Mouse (Mus musculus) heart, adult 2 months (tissue): ENCODE measurements at regions not wholly inside any gene's neighbourhood (a gene's known extent, or its start where the extent isn't known, plus 50 kb on each side); places are given as distances from the start of the nearest gene placed in this dataset.

Source experiments
- DNase-seq, 2 experiments: peaks; one replicate each; pipeline ENCODE4 v3.0.0; 2021
- H3K27ac ChIP-seq: fragments of 200-600 bp; 2 replicates; pipeline ENCODE4 v1.8.1; 2022
- H3K27me3 ChIP-seq: fragments of 200-500 bp; 2 replicates; pipeline ENCODE4 v1.6.1; 2012; ENCODE audit warnings: mild to moderate bottlenecking, low read length, inconsistent platforms, mixed read lengths; ENCODE audit not compliant: control insufficient read depth, insufficient read depth
- H3K36me3 ChIP-seq: fragments of 200-500 bp; 2 replicates; pipeline ENCODE4 v1.6.1; 2012; ENCODE audit warnings: low read length, inconsistent platforms; ENCODE audit not compliant: control insufficient read depth, insufficient read depth
- H3K4me1 ChIP-seq: fragments of 200-500 bp; 2 replicates; pipeline ENCODE4 v1.6.1; 2011; ENCODE audit warnings: low read length; ENCODE audit not compliant: control insufficient read depth, insufficient read depth
- H3K4me3 ChIP-seq: fragments of 200-600 bp; 2 replicates; pipeline ENCODE4 v1.8.1; 2022
- H3K79me2 ChIP-seq: fragments of 200-500 bp; replicated peaks from 2 replicates; pipeline ENCODE4 v1.6.1; 2012; ENCODE audit warnings: mild to moderate bottlenecking, inconsistent platforms, low read length, moderate library complexity, mixed read lengths; ENCODE audit not compliant: control insufficient read depth, insufficient read depth
- H3K9ac ChIP-seq: fragments of 200-500 bp; 2 replicates; pipeline ENCODE4 v1.6.1; 2012; ENCODE audit warnings: low read depth, mild to moderate bottlenecking, control low read depth, inconsistent platforms, low read length, mixed read lengths
- CTCF ChIP-seq: fragments of 200-600 bp; IDR thresholded peaks from 2 replicates; pipeline ENCODE4 v1.8.1; 2022; ENCODE audit warnings: antibody characterized with exemption, mild to moderate bottlenecking, moderate library complexity
- EP300 ChIP-seq: fragments of 200-500 bp; IDR thresholded peaks from 2 replicates; pipeline ENCODE4 v1.6.1; 2011; ENCODE audit warnings: low read depth, low read length, control low read depth; ENCODE audit not compliant: insufficient read depth
- POLR2A ChIP-seq: fragments of 200-500 bp; IDR thresholded peaks from 2 replicates; pipeline ENCODE4 v1.6.1; 2011; ENCODE audit warnings: mild to moderate bottlenecking, low read depth, low read length, control low read depth; ENCODE audit not compliant: insufficient read depth
- WGBS: fragments of 180-500 bp; shearing (Covaris S2); methylation state at CpG from one replicate; pipeline ENCODE4 v1.1.7; 2018; 5-methylcytosine and 5-hydroxymethylcytosine counted together
- intact Hi-C: fragments of 180-260 bp; cut with DNase I; formaldehyde crosslinking; loops from one replicate; pipeline ENCODE4 v1.15.1; 2025

DNA sequence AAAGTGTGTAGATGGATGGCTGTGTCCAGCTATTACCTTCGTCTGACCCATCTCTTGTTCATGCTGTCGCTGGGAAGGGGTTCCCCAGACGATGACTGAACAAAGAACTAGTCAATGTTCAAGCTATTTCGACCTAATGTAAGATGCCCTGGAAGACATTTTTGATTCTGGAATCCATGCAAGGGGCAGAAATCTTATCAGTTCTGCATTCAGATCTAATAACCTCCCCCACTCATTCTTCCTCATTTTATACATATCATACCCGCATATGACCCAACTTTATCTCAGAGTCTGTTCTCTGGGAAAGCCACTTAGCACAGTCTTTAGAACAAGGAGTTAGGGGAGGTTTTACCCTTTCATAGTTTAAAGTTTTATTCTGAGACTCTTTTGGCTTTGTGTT, 52.2 kb upstream of the 2310009B15Rik start:
- Histone ChIP-seq H3K4me1 (peaks cover 3% of the 10 kb centered on the region; the same call in 1 of the 2 replicates), H3K27ac (no peak overlapping the region), H3K36me3 (no peaks in the 10 kb centered on the region), H3K4me3 (no peak overlapping the region), H3K79me2 (no peaks in the 10 kb centered on the region), H3K27me3 (no peaks in the 10 kb centered on the region), H3K9ac (no peak overlapping the region)
- intact Hi-C loops: no loop called here
- 79% methylated on average over 5 of the region's 5 CpGs for WGBS
- TF ChIP-seq CTCF (no peak), EP300 (no peak), POLR2A (no peak)
- DNase-seq: no peak

DNA sequence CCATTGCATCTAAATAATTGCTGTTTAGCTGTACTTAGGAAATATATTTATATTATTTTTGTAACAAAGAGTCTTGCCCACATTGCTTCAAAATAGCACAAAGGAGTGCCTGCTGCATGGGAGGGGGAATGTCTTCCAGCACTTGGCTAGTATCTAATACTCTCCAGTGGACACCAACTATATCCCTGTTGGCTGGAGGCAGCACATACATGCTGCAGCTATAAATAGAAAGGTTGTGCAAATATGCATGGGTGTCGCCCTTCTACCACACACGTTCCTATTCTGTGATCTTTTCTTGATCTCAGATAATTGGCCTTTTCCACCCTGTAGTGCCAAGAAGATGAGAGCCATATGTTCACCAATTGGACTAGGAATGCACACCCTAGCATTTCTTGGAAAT, 53.0 kb upstream of the 2310009B15Rik start:
- Histone ChIP-seq H3K27me3 (no peaks in the 10 kb centered on the region), H3K4me3 (no peak overlapping the region), H3K79me2 (no peaks in the 10 kb centered on the region), H3K4me1 (peaks cover 3% of the 10 kb centered on the region; the same call in 1 of the 2 replicates), H3K27ac (no peak overlapping the region), H3K36me3 (no peaks in the 10 kb centered on the region), H3K9ac (no peak overlapping the region)
- TF ChIP-seq EP300 (no peak), POLR2A (no peak), CTCF (no peak)
- WGBS: 30% methylated on average over 2 of the region's 2 CpGs
- intact Hi-C loops: loop anchor here (5.0 kb wide), 1 partner anchor 248 kb away; no protein-coding TSS in a partner anchor
- DNase-seq: no peak

DNA sequence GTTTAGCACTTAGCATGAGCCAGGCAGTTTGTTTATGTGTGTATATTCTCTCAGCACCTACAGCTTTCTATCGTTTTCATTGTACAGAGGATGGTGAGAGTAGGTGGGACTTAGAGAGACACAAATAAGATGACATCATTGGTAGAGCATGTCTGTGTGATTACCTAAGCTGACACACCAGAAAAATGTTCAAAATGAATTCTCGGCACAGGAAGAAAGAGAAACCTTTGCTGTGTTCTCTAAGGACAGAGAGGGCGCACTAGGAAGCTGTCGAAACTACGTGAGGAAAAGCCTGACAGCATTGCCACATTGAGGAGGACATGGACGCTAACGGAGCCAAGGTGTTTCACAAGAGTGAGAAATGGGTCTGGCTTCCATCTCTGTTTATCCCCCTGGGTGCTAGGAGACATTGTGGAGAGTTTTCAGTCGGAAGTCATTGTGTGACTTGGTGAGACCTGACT, 51.0 kb upstream of the Dennd1b start:
- TF ChIP-seq CTCF (peak; percentile 68), POLR2A (no peak), EP300 (peak; percentile 84)
- peak overlapping the region; percentile 25; the same call in 1 of the 2 replicates for H3K9ac ChIP-seq
- H3K79me2 ChIP-seq: no peaks in the 10 kb centered on the region
- intact Hi-C loops: loop anchor here (2.0 to 5.0 kb wide), 3 partner anchors 17 to 245 kb away; no protein-coding TSS in a partner anchor
- H3K4me3 ChIP-seq: peak overlapping the region; percentile 24
- DNase-seq: peak; percentile 56 to 82
- peak overlapping the region; percentile 44; the same call in 1 of the 2 replicates for H3K27ac ChIP-seq
- no peaks in the 10 kb centered on the region for H3K36me3 ChIP-seq
- H3K27me3 ChIP-seq: no peaks in the 10 kb centered on the region
- WGBS: 7% methylated on average over 8 of the region's 8 CpGs
- H3K4me1 ChIP-seq: peaks cover 3% of the 10 kb centered on the region; the same call in 1 of the 2 replicates

DNA sequence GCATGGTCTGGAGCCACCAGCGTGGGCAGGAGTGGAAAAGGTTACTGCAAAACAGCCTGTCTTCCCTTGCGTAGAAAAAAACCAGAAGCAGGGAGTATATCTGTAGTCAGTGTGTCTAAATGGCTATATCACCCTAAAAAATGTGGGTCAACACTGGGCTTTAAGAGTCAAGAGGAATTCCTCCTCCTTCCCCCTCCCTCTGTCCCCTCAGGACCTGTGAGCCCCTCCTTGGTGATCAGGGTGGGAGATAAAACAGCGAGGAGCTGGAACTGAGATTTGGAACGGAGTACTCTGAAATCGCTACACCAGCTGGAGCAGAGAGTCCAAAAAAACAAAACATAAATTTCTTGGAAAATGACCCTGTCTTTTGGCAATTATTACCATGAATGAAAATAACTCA, 50.3 kb upstream of the Dennd1b start:
- Histone ChIP-seq H3K36me3 (no peaks in the 10 kb centered on the region), H3K4me1 (peaks cover 3% of the 10 kb centered on the region; the same call in 1 of the 2 replicates), H3K9ac (no peak overlapping the region), H3K27ac (peak overlapping the region; percentile 32), H3K27me3 (no peaks in the 10 kb centered on the region), H3K4me3 (no peak overlapping the region), H3K79me2 (no peaks in the 10 kb centered on the region)
- intact Hi-C loops: loop anchor here (2.0 to 5.0 kb wide), 3 partner anchors 16 to 244 kb away; no protein-coding TSS in a partner anchor
- 64% methylated on average over 5 of the region's 5 CpGs for whole genome bisulfite sequencing
- TF ChIP-seq CTCF (no peak), POLR2A (no peak), EP300 (no peak)
- DNase-seq: peak; percentile 41 to 57

DNA sequence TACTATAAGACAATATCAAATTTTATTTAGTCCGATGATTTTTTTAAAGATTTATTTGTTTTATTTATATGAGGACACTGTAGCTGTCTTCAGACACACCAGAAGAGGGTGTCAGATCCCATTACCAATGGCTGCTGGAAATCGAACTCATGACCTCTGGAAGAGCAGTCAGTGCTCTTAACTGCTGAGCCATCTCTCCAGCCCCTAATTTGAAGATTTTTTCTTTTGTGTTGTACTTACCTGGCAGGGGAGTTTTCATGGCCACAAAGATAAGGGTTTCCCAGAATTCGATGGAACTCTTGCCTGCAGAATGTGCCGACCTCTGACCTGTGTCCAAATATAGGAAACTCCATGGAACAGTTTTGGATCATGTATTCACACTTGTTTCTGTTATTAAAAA, 49.8 kb upstream of the Dennd1b start:
- Histone ChIP-seq H3K4me3 (no peak overlapping the region), H3K4me1 (peaks cover 3% of the 10 kb centered on the region; the same call in 1 of the 2 replicates), H3K79me2 (no peaks in the 10 kb centered on the region), H3K9ac (no peak overlapping the region), H3K27ac (no peak overlapping the region; the same call in 1 of the 2 replicates), H3K36me3 (no peaks in the 10 kb centered on the region), H3K27me3 (no peaks in the 10 kb centered on the region)
- intact Hi-C loops: loop anchor here (2.0 to 5.0 kb wide), 3 partner anchors 15 to 244 kb away; no protein-coding TSS in a partner anchor
- no peak for DNase-seq
- TF ChIP-seq EP300 (no peak), CTCF (peak; percentile 10; the same call in 1 of the 2 replicates), POLR2A (no peak)
- 73% methylated on average over 4 of the region's 4 CpGs for WGBS
